ENCODE assay signal across 19 mouse cellular contexts in the genomic region with DNA sequence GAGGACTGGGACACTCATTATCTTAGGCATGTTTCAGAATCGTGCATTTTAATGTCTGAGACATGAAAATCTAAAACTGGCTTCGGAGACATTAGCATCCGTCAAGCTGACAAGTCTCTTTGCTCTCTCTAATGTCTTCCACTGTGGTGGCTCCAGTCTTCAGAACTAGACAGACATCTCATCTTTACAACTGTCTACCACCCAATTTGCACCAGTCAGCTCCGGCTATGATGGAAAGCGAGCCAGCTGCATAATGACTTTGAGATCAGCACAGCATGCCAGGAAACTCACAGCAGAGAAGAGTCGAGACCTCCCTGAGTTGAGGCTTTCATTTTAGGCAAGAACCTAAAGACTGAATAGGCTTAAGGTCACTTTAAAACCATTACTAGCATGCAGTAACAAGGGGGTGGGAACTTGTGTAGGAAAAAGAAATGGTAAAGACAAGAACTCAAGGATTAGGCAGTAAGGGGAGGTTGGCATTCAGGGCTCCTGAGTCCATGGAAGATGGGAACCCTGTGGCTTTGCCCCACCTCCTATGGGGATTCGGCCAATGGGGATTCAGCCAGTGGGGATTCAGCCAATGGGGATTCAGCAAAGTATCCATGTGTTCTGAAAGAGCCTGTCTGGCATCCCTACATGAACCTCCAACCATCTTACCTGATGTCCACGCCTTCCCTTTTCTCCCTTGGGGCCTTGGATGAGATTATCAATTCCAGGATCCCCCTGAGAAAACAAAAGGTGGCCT. TPM values are rescaled to one million over a fixed set of nuclear protein-coding genes. Genes with fewer than 3 reads are reported as not detected.
A peak's percentile ranks its signal among the peaks of the same experiment; 100 is the strongest.
DNase-seq lines count a peak whose midpoint lies in the region; ATAC-seq and TF ChIP-seq lines count a peak whose summit lies in the region.
"Had no signal": no experiment of that assay in that cellular context is flagged by ENCODE, and none has a peak within 500 bp of the region (broad histone marks: within the 10 kb centered on the region; RNA-seq: fewer than 3 reads in every experiment).

No protein-coding gene starts in this region.

- in situ Hi-C loops in CH12.LX (cut with MboI; ENCODE audit: low pct_ligation_motif_present, low pct_unique_long_range_greater_than_20kb, low sequenced_read_pairs) = no loop called here

- TF ChIP-seq RAD21 in CH12.LX (IDR thresholded peaks at IDR 0.05; ENCODE audit: low read depth, low read length) = no peak

- no peak overlapping the region for H3K27ac ChIP-seq in heart, embryonic 12.5 days (ENCODE audit: poor library complexity, severe bottlenecking)
- no peak overlapping the region for H3K27ac ChIP-seq in lung, embryonic 16.5 days (ENCODE audit: low read length)
- no peak overlapping the region for H3K27ac ChIP-seq in CH12.LX (ENCODE audit: insufficient read depth, low read depth)
- H3K27ac ChIP-seq: embryonic facial prominence, embryonic 13.5 days; hindbrain, embryonic 14.5 days; kidney, postnatal 0 days; limb, embryonic 15.5 days; neural tube, embryonic 12.5 days had no signal

- no peak for TF ChIP-seq CTCF in CH12.LX (conservative IDR thresholded peaks at IDR 0.05 in 1 of 2, IDR thresholded peaks at IDR 0.05 in 1 of 2; ENCODE audit: low read depth in 2 of 2, low read length in 2 of 2)

- H3K9me3 ChIP-seq in heart, embryonic 12.5 days (replicated peaks) = no peaks in the 10 kb centered on the region
- H3K9me3 ChIP-seq in lung, embryonic 16.5 days (ENCODE audit: control insufficient read depth, low read length) = 0 out of 2 replicates have a peak, but pooled peaks cover 2% of the 10 kb centered on the region
- H3K9me3 ChIP-seq in CH12.LX (replicated peaks; ENCODE audit: low read length) = peaks cover 5% of the 10 kb centered on the region
- H3K9me3 ChIP-seq: embryonic facial prominence, embryonic 13.5 days; limb, embryonic 15.5 days; neural tube, embryonic 12.5 days had no signal

- dilution Hi-C loops in CH12.LX (cut with MboI; ENCODE audit: extremely low pct_ligation_motif_present, extremely low pct_unique_long_range_greater_than_20kb, low sequenced_read_pairs) = no loop called here

- no peak for TF ChIP-seq EP300 in CH12.LX (IDR thresholded peaks at IDR 0.05; ENCODE audit: low read length)

- no peak overlapping the region for H3K4me3 ChIP-seq in heart, embryonic 12.5 days
- H3K4me3 ChIP-seq in lung, embryonic 16.5 days (ENCODE audit: low read length) = no peak overlapping the region
- H3K4me3 ChIP-seq in CH12.LX (replicated peaks in 1 of 3; ENCODE audit: low read depth in 2 of 3, low read length in 2 of 3, poor library complexity in 1 of 3) = no peak overlapping the region
- H3K4me3 ChIP-seq: embryonic facial prominence, embryonic 13.5 days; limb, embryonic 15.5 days; neural tube, embryonic 12.5 days had no signal

- DNase-seq in heart, postnatal 4 days = peak; percentile 15
- no peak for DNase-seq in lung, postnatal 36 days
- DNase-seq in 3T3-L1 (ENCODE audit: low read depth, low spot score) (peak; percentile 23), CH12.LX (ENCODE audit: extremely low read depth) (no peak)
- no peak for DNase-seq in gastrocnemius, postnatal 14 days
- no peak for DNase-seq in cerebellum, adult 9-11 months
- DNase-seq: cerebellum, postnatal 36 days; gastrocnemius, postnatal 10 days; kidney, adult 11 months; thymus, adult 2 months had no signal

- 69% methylated on average over 8 of the region's 8 CpGs for WGBS in heart, embryonic 12.5 days
- WGBS in lung, embryonic 16.5 days = 44% methylated on average over 8 of the region's 8 CpGs

- no peak for ATAC-seq in heart, embryonic 12.5 days (ENCODE audit: insufficient number of reproducible peaks, low FRiP score)
- ATAC-seq in lung, embryonic 16.5 days (ENCODE audit: low read depth) = peak; percentile 79
- ATAC-seq: CD4-positive, CD25-positive, alpha-beta regulatory T cell, adult 4 months had no signal

- H3K79me2 ChIP-seq in CH12.LX (replicated peaks; ENCODE audit: control insufficient read depth, extremely low read depth, insufficient read depth, poor library complexity, severe bottlenecking) = no peaks in the 10 kb centered on the region

- no peak overlapping the region for H3K9ac ChIP-seq in heart, embryonic 12.5 days
- H3K9ac ChIP-seq in lung, embryonic 16.5 days (ENCODE audit: low read length) = no peak overlapping the region
- no peak overlapping the region for H3K9ac ChIP-seq in CH12.LX (ENCODE audit: insufficient read depth, low read depth)
- H3K9ac ChIP-seq: embryonic facial prominence, embryonic 13.5 days; hindbrain, embryonic 14.5 days; limb, embryonic 15.5 days; neural tube, embryonic 12.5 days had no signal

- H3K27me3 ChIP-seq in heart, embryonic 12.5 days (replicated peaks) = no peaks in the 10 kb centered on the region
- H3K27me3 ChIP-seq in lung, embryonic 16.5 days (ENCODE audit: control insufficient read depth, insufficient read depth, low read depth, low read length) = no peaks in the 10 kb centered on the region
- H3K27me3 ChIP-seq in CH12.LX (replicated peaks) = peaks cover 11% of the 10 kb centered on the region
- H3K27me3 ChIP-seq: embryonic facial prominence, embryonic 13.5 days; limb, embryonic 15.5 days; neural tube, embryonic 12.5 days had no signal

- no peaks in the 10 kb centered on the region for H3K36me3 ChIP-seq in heart, embryonic 12.5 days
- H3K36me3 ChIP-seq in lung, embryonic 16.5 days (ENCODE audit: control insufficient read depth, insufficient read depth, low read length) = no peaks in the 10 kb centered on the region
- H3K36me3 ChIP-seq in CH12.LX (replicated peaks in 1 of 2; ENCODE audit: control insufficient read depth in 1 of 2, insufficient read depth in 1 of 2, low read length in 1 of 2) = no peaks in the 10 kb centered on the region
- H3K36me3 ChIP-seq: embryonic facial prominence, embryonic 13.5 days; limb, embryonic 15.5 days; neural tube, embryonic 12.5 days had no signal

- no peaks in the 10 kb centered on the region for H3K4me1 ChIP-seq in heart, embryonic 12.5 days (replicated peaks)
- no peaks in the 10 kb centered on the region for H3K4me1 ChIP-seq in lung, embryonic 16.5 days (replicated peaks; ENCODE audit: control insufficient read depth, insufficient read depth, low read length)
- no peaks in the 10 kb centered on the region for H3K4me1 ChIP-seq in CH12.LX (ENCODE audit: control insufficient read depth in 1 of 2, insufficient read depth in 2 of 2)
- H3K4me1 ChIP-seq: limb, embryonic 15.5 days; neural tube, embryonic 12.5 days had no signal

- intact Hi-C loops in gastrocnemius, postnatal 14 days (cut with DNase I; ENCODE audit: low total_unique reads) = loop anchor here (10.0 kb wide), 1 partner anchor 345 kb away; no protein-coding TSS in a partner anchor

- no peak overlapping the region for H3K4me2 ChIP-seq in heart, embryonic 12.5 days
- H3K4me2 ChIP-seq in lung, embryonic 16.5 days (ENCODE audit: low read depth, low read length) = no peak overlapping the region
- peak overlapping the region; percentile 46; the same call in 1 of the 2 replicates for H3K4me2 ChIP-seq in CH12.LX (ENCODE audit: insufficient read depth, low read depth, poor library complexity, severe bottlenecking)
- H3K4me2 ChIP-seq: embryonic facial prominence, embryonic 13.5 days; hindbrain, embryonic 14.5 days; limb, embryonic 15.5 days; neural tube, embryonic 12.5 days had no signal

- TF ChIP-seq POLR2A in CH12.LX (IDR thresholded peaks at IDR 0.05; ENCODE audit: low read depth, low read length) = no peak

TF ChIP-seq in CH12.LX, 34 proteins besides CTCF, POLR2A, EP300 and RAD21:
- TF ChIP-seq MEF2A (IDR thresholded peaks at IDR 0.05; ENCODE audit: borderline replicate concordance, low read depth, low read length) (no peak), MYC (IDR thresholded peaks at IDR 0.05; ENCODE audit: low read depth, low read length) (no peak), CHD2 (IDR thresholded peaks at IDR 0.05; ENCODE audit: low read length) (no peak), SMC3 (IDR thresholded peaks at IDR 0.05; ENCODE audit: low read depth, low read length) (no peak), MAZ (IDR thresholded peaks at IDR 0.05; ENCODE audit: low read depth, low read length) (no peak), ZKSCAN1 (IDR thresholded peaks at IDR 0.05; ENCODE audit: borderline replicate concordance, low read depth, low read length) (no peak), E2F4 (IDR thresholded peaks at IDR 0.05; ENCODE audit: insufficient replicate concordance, low read depth, low read length) (no peak), TBP (conservative IDR thresholded peaks at IDR 0.05; ENCODE audit: low read depth, low read length) (no peak), ETS1 (conservative IDR thresholded peaks at IDR 0.05; ENCODE audit: low read depth, low read length) (no peak), NRF1 (IDR thresholded peaks at IDR 0.05; ENCODE audit: low read depth, low read length) (no peak), USF1 (IDR thresholded peaks at IDR 0.05; ENCODE audit: low read depth, low read length) (no peak), UBTF (IDR thresholded peaks at IDR 0.05; ENCODE audit: low read depth, low read length) (no peak), ZMIZ1 (IDR thresholded peaks at IDR 0.05; ENCODE audit: low read depth, low read length) (no peak)

RNA-seq across cellular contexts. Expression of gene Col6a4, which starts 56.5 kb away (rescaled TPM):
- total RNA-seq in heart, postnatal 4 days (2021) = under 1 TPM; 0.07 to 0.09 TPM
- 0.04 TPM in 1 of 2 replicates, not detected in the other for polyA plus RNA-seq in heart, embryonic 12.5 days (2016; fragmentation: Nextera tagmentation; extraction: Ambion mirVana)
- 2.0 and 2.4 TPM in 2 replicates for polyA plus RNA-seq in lung, embryonic 16.5 days (2015; fragmentation: Nextera tagmentation; extraction: Ambion mirVana)
- 0.29 and 0.47 TPM in 2 replicates for total RNA-seq in CH12.LX (2012; rRNA removed)
- total RNA-seq in CH12.LX (2014; rRNA removed) = 0.08 and 0.16 TPM in 2 replicates
- polyA plus RNA-seq in CH12.LX (2012; ENCODE audit: insufficient read length, low read depth) = 0.48 and 0.74 TPM in 2 replicates
- total RNA-seq in gastrocnemius, postnatal 14 days (2021) = under 1 TPM; 0.07 to 0.08 TPM
- total RNA-seq: megakaryocyte-erythroid progenitor cell, adult 5-6 weeks had no signal
- polyA plus RNA-seq: CD4-positive, CD25-positive, alpha-beta regulatory T cell, adult 4 months had no signal

Comparison
In these comparisons a context has a peak if more than half of its experiments do, and no peak if none do; other contexts are left out.
1. DNase-seq: peak in heart, postnatal 4 days (single experiment) and 3T3-L1 (single experiment); none in lung, postnatal 36 days (single experiment), CH12.LX (single experiment), gastrocnemius, postnatal 14 days (single experiment) and cerebellum, adult 9-11 months (single experiment).